Mouse (Mus musculus) cerebellum, adult 2 months (tissue): ENCODE measurements around the gene Hpd.

Experiments used
- CTCF ChIP-seq: fragments of 200-500 bp; IDR thresholded peaks from 2 replicates; pipeline ENCODE4 v1.5.1; 2011; ENCODE audit warnings: low read depth, mild to moderate bottlenecking, control low read depth, low read length, moderate library complexity, borderline replicate concordance; ENCODE audit not compliant: insufficient read depth
- POLR2A ChIP-seq: fragments of 200-500 bp; IDR thresholded peaks from 2 replicates; pipeline ENCODE4 v1.6.1; 2011; ENCODE audit warnings: low read length, control low read depth, borderline replicate concordance; ENCODE audit not compliant: insufficient read depth

DNA sequence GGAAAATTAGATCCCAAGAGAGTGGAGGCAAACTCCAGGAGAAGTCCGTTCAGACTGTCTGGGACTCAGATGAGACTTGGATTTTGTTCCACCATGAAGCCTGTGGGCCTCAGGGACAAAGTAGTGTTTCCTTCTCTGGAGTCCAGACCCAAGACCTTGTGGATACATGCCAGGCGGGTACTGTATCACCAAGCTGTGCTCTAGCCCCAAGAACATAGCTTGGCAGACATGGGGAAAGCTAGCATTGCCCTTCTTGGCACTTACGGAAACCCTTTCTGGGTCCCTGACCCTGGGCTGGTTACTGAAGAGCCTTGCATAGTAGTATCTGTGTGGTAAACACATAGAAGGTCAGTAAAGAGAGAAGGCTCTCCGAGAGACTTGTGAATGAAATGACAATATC lies 23.1 kb downstream of the Hpd start:
- TF ChIP-seq CTCF: no peak
- no peak for TF ChIP-seq POLR2A
